Mouse (Mus musculus) heart, embryonic 10.5 days (tissue): ENCODE results near the gene Phldb2. TPM values are rescaled to one million over a fixed set of nuclear protein-coding genes. Genes with fewer than 3 reads are reported as not detected.

Experiments
- DNase-seq: peaks from one replicate; pipeline ENCODE4 v3.0.0-alpha.2; 2017; ENCODE audit warnings: low spot score
- H3K27ac ChIP-seq: fragments of 300-500 bp; sonication (generic); 2 replicates; pipeline ENCODE4 v1.5.1; 2016; ENCODE audit warnings: mild to moderate bottlenecking
- H3K27me3 ChIP-seq: fragments of 300-500 bp; sonication (generic); 2 replicates; pipeline ENCODE4 v1.6.1; 2016; ENCODE audit warnings: mild to moderate bottlenecking; ENCODE audit not compliant: poor library complexity, insufficient read depth, severe bottlenecking
- H3K36me3 ChIP-seq: fragments of 300-500 bp; sonication (generic); 2 replicates; pipeline ENCODE4 v1.6.1; 2016; ENCODE audit warnings: mild to moderate bottlenecking, moderate library complexity
- H3K4me1 ChIP-seq: fragments of 300-500 bp; sonication (generic); 2 replicates; pipeline ENCODE4 v1.6.1; 2016; ENCODE audit warnings: mild to moderate bottlenecking
- H3K4me3 ChIP-seq: fragments of 300-500 bp; sonication (generic); 2 replicates; pipeline ENCODE4 v1.5.1; 2016; ENCODE audit warnings: mild to moderate bottlenecking, moderate library complexity
- H3K9me3 ChIP-seq: fragments of 300-500 bp; sonication (generic); 2 replicates; pipeline ENCODE4 v1.6.1; 2016; ENCODE audit warnings: mild to moderate bottlenecking, moderate library complexity
- WGBS: fragments of 180-500 bp; shearing (Covaris S2); methylation state at CpG from one replicate; pipeline ENCODE4 v1.1.7; 2016; 5-methylcytosine and 5-hydroxymethylcytosine counted together
- polyA plus RNA-seq: library from polyadenylated mRNA; unstranded; fragments of >200 nt; fragmentation: Nextera tagmentation; extraction: Ambion mirVana; gene quantifications from 2 replicates; pipeline ENCODE4 v1.2.1, GENCODE M21; 2016

Gene Phldb2
- polyA plus RNA-seq, 1 experiment from 2014 or later, result 45.8 TPM

GRCm38 (mm10) chr16:45903595-45903994 is 49.8 kb downstream of the Phldb2 start:
- Histone ChIP-seq H3K4me1 (no peaks in the 10 kb centered on the region), H3K27ac (no peak overlapping the region), H3K9me3 (no peaks in the 10 kb centered on the region), H3K27me3 (no peaks in the 10 kb centered on the region), H3K36me3 (no peaks in the 10 kb centered on the region), H3K4me3 (no peak overlapping the region)
- DNase-seq, result no peak
- 78% methylated on average over 8 of the region's 8 CpGs for WGBS

GRCm38 (mm10) chr16:45898459-45898858 is 54.9 kb downstream of the Phldb2 start:
- no peak for DNase-seq
- H3K4me3 ChIP-seq, result no peak overlapping the region
- no peak overlapping the region for H3K27ac ChIP-seq
- H3K27me3 ChIP-seq, result no peaks in the 10 kb centered on the region
- H3K9me3 ChIP-seq, result no peaks in the 10 kb centered on the region
- H3K4me1 ChIP-seq, result peaks cover 7% of the 10 kb centered on the region
- H3K36me3 ChIP-seq, result no peaks in the 10 kb centered on the region
- WGBS, result 62% methylated on average over 3 of the region's 3 CpGs

DNA sequence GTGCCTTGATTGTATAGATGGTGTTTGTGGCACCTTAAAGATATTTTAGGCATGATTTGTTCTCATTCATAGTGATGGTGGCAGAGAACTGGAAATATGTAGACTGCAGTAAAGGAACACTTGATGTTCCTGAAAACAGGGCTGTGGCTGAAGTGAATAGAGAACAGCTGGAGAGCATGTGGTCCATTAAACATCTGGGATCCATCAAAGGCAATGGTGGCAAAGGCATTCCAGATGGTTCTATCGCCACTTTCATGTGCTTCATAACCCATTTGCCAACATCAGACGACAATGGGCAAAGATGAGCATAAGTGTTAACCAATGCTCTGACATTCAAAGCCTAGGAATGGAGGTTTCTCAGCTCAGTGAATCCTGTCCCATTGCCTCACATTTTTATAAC is 56.8 kb downstream of the Phldb2 start:
- H3K4me3 ChIP-seq, result no peak overlapping the region
- H3K36me3 ChIP-seq, result no peaks in the 10 kb centered on the region
- 77% methylated on average over 2 of the region's 2 CpGs for WGBS
- H3K4me1 ChIP-seq, result peaks cover 17% of the 10 kb centered on the region
- H3K27me3 ChIP-seq, result no peaks in the 10 kb centered on the region
- H3K9me3 ChIP-seq, result no peaks in the 10 kb centered on the region
- no peak overlapping the region for H3K27ac ChIP-seq
- no peak for DNase-seq

DNA sequence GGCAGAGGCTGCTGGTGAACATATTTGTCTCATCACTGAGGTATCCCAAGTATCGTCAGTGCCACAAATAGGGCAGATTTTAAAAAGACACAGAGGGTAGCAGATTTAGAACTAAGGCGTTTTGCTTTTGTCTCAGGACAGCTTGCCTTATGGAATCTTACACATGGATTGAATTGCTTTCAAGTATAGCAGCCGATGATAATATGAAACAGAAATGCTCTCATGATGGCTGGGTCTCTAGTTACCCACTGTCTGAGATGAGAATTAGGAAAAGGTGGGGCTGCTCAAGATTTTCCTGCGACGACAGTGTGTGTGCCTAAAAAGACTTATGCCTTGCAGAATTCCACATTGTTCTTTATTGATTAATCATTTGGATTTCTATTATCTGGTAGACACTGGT is 58.4 kb downstream of the Phldb2 start:
- Histone ChIP-seq H3K36me3 (no peaks in the 10 kb centered on the region), H3K27me3 (no peaks in the 10 kb centered on the region), H3K4me1 (peaks cover 17% of the 10 kb centered on the region), H3K27ac (no peak overlapping the region), H3K4me3 (no peak overlapping the region), H3K9me3 (no peaks in the 10 kb centered on the region)
- no peak for DNase-seq
- WGBS, result 68% methylated on average over 5 of the region's 5 CpGs

DNA sequence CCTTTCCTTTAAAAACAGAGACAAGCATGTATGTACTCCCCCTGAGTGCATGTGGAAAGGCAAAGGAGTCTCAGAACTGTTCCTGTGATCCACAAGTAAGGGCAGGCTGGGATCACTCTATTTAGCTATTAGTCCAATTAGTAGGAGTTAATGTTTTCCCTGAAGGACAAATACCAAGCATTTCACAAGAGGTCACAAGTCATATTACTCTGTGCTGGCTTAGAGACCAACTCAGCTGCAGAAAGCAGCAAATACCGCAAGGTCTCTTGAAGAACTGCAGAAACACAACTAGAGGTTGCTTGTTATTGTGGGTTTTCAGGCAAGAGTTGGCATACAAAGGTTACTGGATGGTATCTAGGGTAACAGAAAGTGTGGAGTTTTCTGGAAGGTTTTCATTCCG is 59.6 kb downstream of the Phldb2 start:
- H3K36me3 ChIP-seq, result no peaks in the 10 kb centered on the region
- no peaks in the 10 kb centered on the region for H3K9me3 ChIP-seq
- H3K27ac ChIP-seq, result no peak overlapping the region
- H3K27me3 ChIP-seq, result no peaks in the 10 kb centered on the region
- peaks cover 17% of the 10 kb centered on the region for H3K4me1 ChIP-seq
- DNase-seq, result no peak
- 82% methylated on average over 2 of the region's 2 CpGs for WGBS
- no peak overlapping the region for H3K4me3 ChIP-seq

DNA sequence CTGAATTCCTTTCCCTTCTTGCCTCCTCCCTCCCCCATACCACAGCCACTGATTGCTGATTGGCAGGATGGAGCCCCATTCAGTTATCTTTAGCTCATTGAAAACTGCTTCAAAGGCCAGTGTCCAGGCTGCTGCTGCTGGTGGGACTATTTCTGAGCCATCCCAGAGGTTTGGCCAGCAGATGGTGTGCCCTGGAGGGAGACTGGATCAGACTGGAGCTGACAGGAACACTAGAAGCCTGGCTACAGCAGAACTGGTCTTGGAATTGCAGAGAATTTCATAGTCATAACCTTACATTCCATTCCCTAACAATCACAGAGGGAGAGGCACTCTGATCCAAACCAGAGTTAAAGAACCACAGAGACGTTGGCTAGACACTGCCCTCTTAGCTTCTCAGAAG is 60.5 kb downstream of the Phldb2 start:
- no peak overlapping the region for H3K4me3 ChIP-seq
- H3K36me3 ChIP-seq, result no peaks in the 10 kb centered on the region
- 14% methylated on average over 1 of the region's 1 CpGs for WGBS
- no peaks in the 10 kb centered on the region for H3K9me3 ChIP-seq
- H3K4me1 ChIP-seq, result peaks cover 17% of the 10 kb centered on the region
- H3K27me3 ChIP-seq, result no peaks in the 10 kb centered on the region
- H3K27ac ChIP-seq, result peak overlapping the region; percentile 72
- peak; percentile 85 for DNase-seq

DNA sequence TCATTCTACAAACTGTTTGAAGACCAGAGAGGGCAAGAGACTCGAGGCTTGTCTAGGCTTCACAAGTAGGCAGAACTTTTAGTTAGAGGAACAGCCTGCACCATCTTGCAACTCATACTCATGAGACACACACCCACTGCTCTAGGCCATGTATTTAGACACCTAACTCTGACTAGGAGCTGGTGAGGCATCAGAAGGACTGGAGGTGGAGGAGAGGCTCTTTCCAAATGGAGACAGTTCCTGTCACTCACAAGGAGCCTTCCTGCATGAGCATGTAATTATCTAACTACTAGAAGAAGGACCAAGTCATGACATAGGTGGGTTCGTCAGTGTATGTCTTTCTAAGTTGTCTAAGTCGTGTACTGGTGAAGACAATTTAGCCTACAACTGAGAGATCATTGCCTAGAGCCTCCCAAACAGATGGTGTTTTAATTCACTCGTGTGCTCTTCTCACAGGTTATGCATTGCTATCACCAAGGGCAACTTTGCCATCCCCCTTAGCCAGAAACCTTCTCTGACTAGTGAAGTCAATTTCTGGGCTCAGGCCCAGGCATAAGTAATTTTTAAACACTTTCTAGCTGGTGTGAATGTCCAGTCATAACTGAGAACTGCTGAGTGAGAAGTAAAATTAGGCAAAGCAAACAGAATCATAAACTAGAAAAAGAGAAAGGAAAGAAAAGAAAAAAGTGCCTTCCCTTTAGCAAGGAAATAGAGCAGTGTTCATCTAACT is 62.8 kb downstream of the Phldb2 start:
- Histone ChIP-seq H3K36me3 (no peaks in the 10 kb centered on the region), H3K27me3 (no peaks in the 10 kb centered on the region), H3K4me3 (no peak overlapping the region), H3K27ac (no peak overlapping the region), H3K9me3 (no peaks in the 10 kb centered on the region), H3K4me1 (peaks cover 28% of the 10 kb centered on the region)
- no peak for DNase-seq
- WGBS, result 72% methylated on average over 4 of the region's 4 CpGs

DNA sequence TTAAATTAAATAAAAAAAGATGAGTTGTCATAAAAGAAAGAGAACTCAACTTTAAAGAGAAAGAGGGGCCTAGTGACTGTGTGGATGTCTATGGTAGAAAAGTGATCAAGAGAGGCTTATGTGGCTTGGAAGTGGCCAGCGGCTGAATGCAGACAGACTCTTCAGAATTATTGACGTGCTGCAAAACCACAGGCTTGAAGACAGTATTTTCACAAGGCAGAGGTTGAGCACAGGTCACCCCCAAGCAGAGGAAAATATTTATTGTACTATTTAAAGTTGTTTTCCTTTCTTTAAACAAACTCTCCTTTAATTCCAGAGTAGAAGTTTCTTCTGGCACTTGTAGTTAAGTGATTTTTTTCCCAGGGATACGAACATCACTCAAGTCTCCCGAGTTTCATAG is 63.8 kb downstream of the Phldb2 start:
- 71% methylated on average over 4 of the region's 4 CpGs for WGBS
- Histone ChIP-seq H3K36me3 (no peaks in the 10 kb centered on the region), H3K9me3 (no peaks in the 10 kb centered on the region), H3K4me1 (peaks cover 28% of the 10 kb centered on the region), H3K4me3 (no peak overlapping the region), H3K27ac (no peak overlapping the region), H3K27me3 (no peaks in the 10 kb centered on the region)
- DNase-seq, result no peak

GRCm38 (mm10) chr16:45886599-45886998 is 66.8 kb downstream of the Phldb2 start:
- Histone ChIP-seq H3K27ac (peak overlapping the region; percentile 36; the same call in 1 of the 2 replicates), H3K4me1 (peaks cover 15% of the 10 kb centered on the region), H3K9me3 (no peaks in the 10 kb centered on the region), H3K27me3 (no peaks in the 10 kb centered on the region), H3K4me3 (no peak overlapping the region), H3K36me3 (no peaks in the 10 kb centered on the region)
- 38% methylated on average over 5 of the region's 5 CpGs for WGBS
- DNase-seq, result no peak

GRCm38 (mm10) chr16:45884194-45884593 is 69.2 kb downstream of the Phldb2 start:
- Histone ChIP-seq H3K36me3 (no peaks in the 10 kb centered on the region), H3K4me3 (no peak overlapping the region), H3K27me3 (no peaks in the 10 kb centered on the region), H3K4me1 (peaks cover 20% of the 10 kb centered on the region), H3K9me3 (no peaks in the 10 kb centered on the region), H3K27ac (no peak overlapping the region)
- 80% methylated on average over 2 of the region's 2 CpGs for WGBS
- no peak for DNase-seq

DNA sequence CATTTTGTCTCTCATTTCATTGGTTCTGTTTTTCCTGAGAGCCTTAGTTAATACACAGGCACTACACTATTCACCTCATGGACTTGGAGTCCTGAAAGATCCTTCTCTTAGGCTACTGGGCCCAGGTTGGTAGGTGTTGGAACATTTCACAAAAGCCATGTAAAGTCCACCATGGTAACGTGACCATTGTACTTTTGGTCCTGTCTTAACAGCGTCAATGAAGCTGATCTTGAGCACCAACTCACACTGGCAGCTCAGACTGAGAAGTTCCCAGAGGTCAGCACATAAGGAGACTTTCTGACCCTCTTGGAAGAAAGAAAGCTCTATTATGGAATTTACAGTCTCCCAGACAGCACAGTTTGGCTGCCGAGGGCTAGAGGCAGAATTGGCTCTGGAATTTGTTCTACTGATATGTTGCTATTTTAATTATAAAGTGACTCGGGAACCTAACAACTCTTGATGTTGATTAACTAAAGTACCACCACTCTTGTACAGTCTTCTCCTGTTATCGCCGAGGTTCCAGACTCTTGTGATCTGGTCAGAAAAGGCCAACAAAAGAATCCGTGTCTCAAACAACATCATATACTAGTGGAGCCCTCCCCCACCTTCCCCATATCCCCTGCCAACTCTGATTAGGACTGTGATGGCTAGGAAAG is 72.1 kb downstream of the Phldb2 start:
- Histone ChIP-seq H3K4me1 (peaks cover 15% of the 10 kb centered on the region), H3K27me3 (no peaks in the 10 kb centered on the region), H3K9me3 (no peaks in the 10 kb centered on the region), H3K36me3 (no peaks in the 10 kb centered on the region), H3K27ac (peak overlapping the region; percentile 68; the same call in 1 of the 2 replicates), H3K4me3 (no peak overlapping the region)
- WGBS, result 44% methylated on average over 7 of the region's 7 CpGs
- DNase-seq, result no peak

DNA sequence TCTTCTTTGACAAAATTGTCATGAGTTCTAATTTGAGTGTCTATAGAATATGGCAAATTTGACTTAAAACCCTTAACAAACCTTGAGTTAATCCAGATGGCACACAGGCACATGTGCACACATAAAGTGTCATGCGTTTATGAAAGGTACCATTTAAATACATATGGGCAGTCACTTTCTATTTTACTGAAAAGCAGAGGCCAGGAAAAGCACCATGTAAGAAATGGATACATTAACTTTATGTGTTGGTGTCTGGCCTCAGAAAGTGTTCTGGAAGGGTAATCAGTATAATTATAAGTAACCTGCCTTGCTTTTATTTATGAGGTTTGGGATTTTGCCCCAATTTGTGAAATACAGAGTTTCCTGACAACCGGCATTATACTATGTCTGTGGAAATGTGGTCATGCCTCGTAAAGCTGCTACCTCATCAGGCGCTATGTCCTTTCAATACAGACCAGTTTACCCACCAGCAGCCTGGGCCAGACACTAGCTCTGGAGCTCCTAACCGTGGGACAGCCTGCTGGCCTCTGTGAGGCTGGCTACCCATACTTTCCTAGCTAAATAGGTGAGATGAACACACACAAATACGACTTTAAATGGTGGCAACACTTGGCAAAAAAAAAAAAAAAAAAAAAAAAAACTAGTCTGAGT is 73.2 kb downstream of the Phldb2 start:
- no peak for DNase-seq
- peaks cover 9% of the 10 kb centered on the region; the same call in 1 of the 2 replicates for H3K4me1 ChIP-seq
- no peaks in the 10 kb centered on the region for H3K27me3 ChIP-seq
- no peak overlapping the region for H3K27ac ChIP-seq
- no peaks in the 10 kb centered on the region for H3K36me3 ChIP-seq
- no peak overlapping the region for H3K4me3 ChIP-seq
- WGBS, result 88% methylated on average over 6 of the region's 6 CpGs
- no peaks in the 10 kb centered on the region for H3K9me3 ChIP-seq

- Histone ChIP-seq H3K27ac (no peak overlapping the region), H3K4me1 (peaks cover 14% of the 10 kb centered on the region), H3K9me3 (no peaks in the 10 kb centered on the region), H3K4me3 (no peak overlapping the region), H3K27me3 (no peaks in the 10 kb centered on the region), H3K36me3 (no peaks in the 10 kb centered on the region)
- 74% methylated on average over 1 of the region's 1 CpGs for WGBS
- no peak for DNase-seq
These were observed 75.7 kb downstream of the Phldb2 start for GRCm38 (mm10) chr16:45877739-45878138.
